Mouse (Mus musculus) testis, adult 2 months (tissue): ENCODE measurements at regions not wholly inside any gene's neighbourhood (a gene's known extent, or its start where the extent isn't known, plus 50 kb on each side); places are given as distances from the start of the nearest gene placed in this dataset.

Source experiments
- H3K27ac ChIP-seq: fragments of 200-500 bp; 2 replicates; pipeline ENCODE4 v1.5.1; 2012; ENCODE audit warnings: low read depth, low read length; ENCODE audit not compliant: control insufficient read depth, insufficient read depth
- H3K27me3 ChIP-seq: fragments of 200-500 bp; 2 replicates; pipeline ENCODE4 v1.6.1; 2012; ENCODE audit warnings: mild to moderate bottlenecking, low read length, moderate library complexity; ENCODE audit not compliant: control insufficient read depth, insufficient read depth
- H3K36me3 ChIP-seq: fragments of 200-500 bp; 2 replicates; pipeline ENCODE4 v1.6.1; 2012; ENCODE audit warnings: mild to moderate bottlenecking, low read length; ENCODE audit not compliant: control insufficient read depth, insufficient read depth
- H3K4me1 ChIP-seq: fragments of 200-500 bp; 2 replicates; pipeline ENCODE4 v1.6.1; 2012; ENCODE audit warnings: low read length; ENCODE audit not compliant: control insufficient read depth, insufficient read depth
- H3K4me3 ChIP-seq: fragments of 200-500 bp; 2 replicates; pipeline ENCODE4 v1.5.1; 2012; ENCODE audit warnings: low read depth, mild to moderate bottlenecking, low read length, moderate library complexity, mixed read lengths; ENCODE audit not compliant: control insufficient read depth
- CTCF ChIP-seq: fragments of 200-500 bp; IDR thresholded peaks from 2 replicates; pipeline ENCODE4 v1.5.1; 2012; ENCODE audit warnings: low read depth, mild to moderate bottlenecking, inconsistent platforms, low read length, moderate library complexity; ENCODE audit not compliant: control insufficient read depth, insufficient read depth, insufficient replicate concordance
- POLR2A ChIP-seq: fragments of 200-500 bp; IDR thresholded peaks from 2 replicates; pipeline ENCODE4 v1.6.1; 2012; ENCODE audit warnings: low read depth, mild to moderate bottlenecking, inconsistent platforms, low read length, moderate library complexity; ENCODE audit not compliant: control insufficient read depth

- TF ChIP-seq POLR2A (no peak), CTCF (no peak)
- Histone ChIP-seq H3K36me3 (no peaks in the 10 kb centered on the region), H3K4me3 (no peak overlapping the region), H3K27ac (no peak overlapping the region), H3K4me1 (peaks cover 10% of the 10 kb centered on the region), H3K27me3 (no peaks in the 10 kb centered on the region)
Measured at GRCm38 (mm10) chrX:57921821-57922449, 100.6 kb upstream of the Zic3 start.

DNA sequence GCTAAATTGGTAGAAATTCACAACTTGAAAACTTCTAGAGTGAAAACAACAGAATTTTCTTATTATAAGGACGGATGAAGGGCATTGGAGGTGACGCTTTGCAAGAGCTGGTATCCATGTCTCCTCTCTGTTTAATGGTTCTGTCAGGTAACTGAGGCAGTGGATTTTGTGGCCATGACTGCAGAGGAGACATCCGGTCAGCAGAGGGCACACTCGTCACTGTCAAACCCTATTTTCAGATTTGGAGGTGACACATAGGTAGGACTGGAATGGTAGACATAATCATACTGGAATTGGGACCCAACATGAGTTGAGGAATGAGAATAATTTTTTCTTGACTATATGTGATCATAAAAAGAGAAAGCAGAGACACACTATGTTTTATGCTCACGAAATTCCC, 98.7 kb upstream of the Zic3 start:
- no peak overlapping the region for H3K4me3 ChIP-seq
- no peaks in the 10 kb centered on the region for H3K36me3 ChIP-seq
- H3K4me1 ChIP-seq = peaks cover 10% of the 10 kb centered on the region
- no peak for TF ChIP-seq POLR2A
- no peak for TF ChIP-seq CTCF
- H3K27ac ChIP-seq = no peak overlapping the region
- no peaks in the 10 kb centered on the region for H3K27me3 ChIP-seq

DNA sequence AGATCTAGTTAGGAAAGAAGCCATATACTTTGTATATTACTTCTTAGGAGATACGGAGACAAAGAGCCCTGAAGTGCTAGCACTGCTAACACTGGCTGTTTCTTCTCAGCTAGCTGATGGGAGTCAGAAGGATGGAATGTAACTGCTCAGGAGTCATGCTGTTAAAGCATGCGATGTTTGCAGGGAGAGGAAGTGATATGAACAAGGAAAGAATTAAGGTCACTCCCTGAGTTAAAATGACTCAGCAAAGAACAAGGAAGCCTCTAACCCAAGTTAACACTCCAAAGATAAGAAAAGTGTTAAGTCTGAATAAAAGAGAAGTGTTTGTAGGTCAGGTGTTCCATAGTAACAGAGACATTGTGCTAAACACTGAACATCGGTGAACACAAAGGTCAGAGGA, 86.9 kb upstream of the Zic3 start:
- Histone ChIP-seq H3K4me1 (no peaks in the 10 kb centered on the region), H3K27me3 (no peaks in the 10 kb centered on the region), H3K27ac (no peak overlapping the region), H3K4me3 (no peak overlapping the region), H3K36me3 (no peaks in the 10 kb centered on the region)
- TF ChIP-seq POLR2A = no peak
- TF ChIP-seq CTCF = no peak

GRCm38 (mm10) chrX:57938248-57938836, 84.2 kb upstream of the Zic3 start:
- Histone ChIP-seq H3K27me3 (no peaks in the 10 kb centered on the region), H3K36me3 (no peaks in the 10 kb centered on the region), H3K4me3 (no peak overlapping the region), H3K27ac (no peak overlapping the region), H3K4me1 (no peaks in the 10 kb centered on the region)
- no peak for TF ChIP-seq CTCF
- no peak for TF ChIP-seq POLR2A

GRCm38 (mm10) chrX:57950896-57951295, 71.6 kb upstream of the Zic3 start:
- Histone ChIP-seq H3K4me1 (no peaks in the 10 kb centered on the region), H3K27ac (no peak overlapping the region), H3K27me3 (no peaks in the 10 kb centered on the region), H3K4me3 (no peak overlapping the region), H3K36me3 (no peaks in the 10 kb centered on the region)
- TF ChIP-seq POLR2A = no peak
- no peak for TF ChIP-seq CTCF

GRCm38 (mm10) chrX:57951301-57951700, 71.2 kb upstream of the Zic3 start:
- Histone ChIP-seq H3K36me3 (no peaks in the 10 kb centered on the region), H3K27me3 (no peaks in the 10 kb centered on the region)
- TF ChIP-seq CTCF (no peak), POLR2A (no peak)

DNA sequence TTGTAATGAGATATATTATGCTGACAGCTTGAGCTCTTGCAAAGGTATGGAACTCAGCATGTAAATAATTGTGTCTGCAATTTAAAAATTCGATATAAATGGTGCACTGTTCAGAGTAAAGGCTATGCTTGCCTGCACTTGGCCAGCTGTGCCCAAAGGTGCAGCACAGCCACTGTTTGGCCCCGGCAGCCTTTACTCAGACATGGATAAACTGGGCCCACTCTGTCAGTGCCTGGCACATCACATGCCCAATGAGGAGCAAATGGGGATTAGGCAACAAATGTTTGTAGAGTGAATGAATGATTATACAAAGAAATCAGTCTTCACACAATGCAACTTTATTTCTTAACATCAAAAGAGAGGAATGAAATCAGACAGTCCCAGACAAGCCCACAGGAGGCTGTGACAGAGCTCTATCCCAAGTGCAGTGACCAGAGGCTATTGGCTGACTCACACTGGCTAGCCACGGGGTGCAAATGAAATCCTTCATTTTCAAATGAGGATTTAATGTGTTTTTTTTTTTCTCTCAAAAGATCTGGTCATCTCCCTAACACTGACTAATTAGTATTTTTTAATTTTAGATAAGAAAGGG, 67.8 kb upstream of the Zic3 start:
- Histone ChIP-seq H3K27ac (no peak overlapping the region), H3K4me3 (no peak overlapping the region), H3K36me3 (no peaks in the 10 kb centered on the region), H3K27me3 (no peaks in the 10 kb centered on the region), H3K4me1 (no peaks in the 10 kb centered on the region)
- TF ChIP-seq POLR2A (no peak), CTCF (no peak)

More at GRCm38 (mm10) chrX:57951301-57951700, 71.2 kb upstream of the Zic3 start:
- Histone ChIP-seq H3K4me1 (no peaks in the 10 kb centered on the region), H3K27ac (no peak overlapping the region), H3K4me3 (no peak overlapping the region)
